Mouse (Mus musculus) bone marrow macrophage, adult 2 months (primary cell): ENCODE results near the gene Eif4a2.
"Not testable (repeated sequence)": the region's sequence is repeated elsewhere in the genome, so short reads cannot be mapped to it uniquely, and the experiment has no call there.

Experiments used
- CTCF ChIP-seq: IDR thresholded peaks from 2 replicates; pipeline ENCODE4 v1.5.1; 2012; ENCODE audit warnings: low read depth, mild to moderate bottlenecking, low read length, moderate library complexity
- POLR2A ChIP-seq: IDR thresholded peaks from 2 replicates; pipeline ENCODE4 v1.6.1; 2012; ENCODE audit warnings: mild to moderate bottlenecking, low read depth, low read length, borderline replicate concordance

GRCm38 (mm10) chr16:23091345-23091744 lies 15.9 kb upstream of the Eif4a2 start:
- not testable (repeated sequence) for TF ChIP-seq CTCF, POLR2A
